Mouse (Mus musculus) limb, embryonic 12.5 days (tissue): ENCODE measurements at regions not wholly inside any gene's neighbourhood (a gene's known extent, or its start where the extent isn't known, plus 50 kb on each side); places are given as distances from the start of the nearest gene placed in this dataset.

ENCODE experiments used
- ATAC-seq: fragments of 200-750 bp; cut with Nextera tagmentation; 2 replicates; pipeline ENCODE4 v1.8.0; 2017; ENCODE audit warnings: low read depth, moderate TSS enrichment; ENCODE audit not compliant: insufficient number of reproducible peaks, insufficient read depth, low FRiP score, low TSS enrichment
- H3K27ac ChIP-seq: fragments of 300-500 bp; sonication (generic); 2 replicates; pipeline ENCODE4 v1.5.1; 2016; ENCODE audit warnings: mild to moderate bottlenecking, moderate library complexity
- H3K27me3 ChIP-seq: fragments of 300-500 bp; sonication (generic); 2 replicates; pipeline ENCODE4 v1.6.1; 2016; ENCODE audit warnings: mild to moderate bottlenecking, moderate library complexity
- H3K36me3 ChIP-seq: fragments of 300-500 bp; sonication (generic); 2 replicates; pipeline ENCODE4 v1.6.1; 2016; ENCODE audit warnings: mild to moderate bottlenecking, moderate library complexity
- H3K4me1 ChIP-seq: fragments of 300-500 bp; sonication (generic); replicated peaks from 2 replicates; pipeline ENCODE4 v1.6.1; 2016
- H3K4me2 ChIP-seq: fragments of 300-500 bp; sonication (generic); 2 replicates; pipeline ENCODE4 v1.6.1; 2016; ENCODE audit warnings: mild to moderate bottlenecking, moderate library complexity
- H3K4me3 ChIP-seq: fragments of 300-500 bp; sonication (generic); replicated peaks from 2 replicates; pipeline ENCODE4 v1.5.1; 2016; ENCODE audit warnings: mild to moderate bottlenecking
- H3K9ac ChIP-seq: fragments of 300-500 bp; sonication (generic); replicated peaks from 2 replicates; pipeline ENCODE4 v1.6.1; 2016; ENCODE audit warnings: mild to moderate bottlenecking, moderate library complexity
- H3K9me3 ChIP-seq: fragments of 300-500 bp; sonication (generic); 2 replicates; pipeline ENCODE4 v1.6.1; 2016; ENCODE audit warnings: mild to moderate bottlenecking, moderate library complexity
- WGBS: fragments of 180-500 bp; shearing (Covaris S2); methylation state at CpG from one replicate; pipeline ENCODE4 v1.1.7; 2016; 5-methylcytosine and 5-hydroxymethylcytosine counted together

GRCm38 (mm10) chr4:82000590-82001405 is 558.2 kb upstream of the Mpdz start:
- peak; percentile 56; the same call in 1 of the 2 replicates for ATAC-seq
- Histone ChIP-seq H3K36me3 (no peaks in the 10 kb centered on the region), H3K9me3 (no peaks in the 10 kb centered on the region), H3K27ac (peak overlapping the region; percentile 85), H3K4me2 (no peak overlapping the region), H3K4me1 (peaks cover 18% of the 10 kb centered on the region), H3K27me3 (no peaks in the 10 kb centered on the region), H3K9ac (no peak overlapping the region), H3K4me3 (no peak overlapping the region)
- WGBS: 69% methylated on average over 19 of the region's 19 CpGs

GRCm38 (mm10) chr4:81999654-82000314 is 557.2 kb upstream of the Mpdz start:
- ATAC-seq: no peak
- 27% methylated on average over 11 of the region's 11 CpGs for WGBS
- Histone ChIP-seq H3K4me2 (peak overlapping the region; percentile 13; the same call in 1 of the 2 replicates), H3K9me3 (no peaks in the 10 kb centered on the region), H3K4me1 (peaks cover 18% of the 10 kb centered on the region), H3K27me3 (no peaks in the 10 kb centered on the region), H3K9ac (no peak overlapping the region), H3K27ac (peak overlapping the region; percentile 85), H3K36me3 (no peaks in the 10 kb centered on the region), H3K4me3 (no peak overlapping the region)

GRCm38 (mm10) chr4:81999093-81999492 is 556.5 kb upstream of the Mpdz start:
- Histone ChIP-seq H3K9me3 (no peaks in the 10 kb centered on the region), H3K27me3 (no peaks in the 10 kb centered on the region), H3K4me3 (no peak overlapping the region), H3K4me1 (peaks cover 18% of the 10 kb centered on the region), H3K36me3 (no peaks in the 10 kb centered on the region), H3K9ac (no peak overlapping the region), H3K4me2 (no peak overlapping the region), H3K27ac (no peak overlapping the region)
- ATAC-seq: no peak
- WGBS: 85% methylated on average over 3 of the region's 3 CpGs

GRCm38 (mm10) chr4:81996445-81996844 is 553.8 kb upstream of the Mpdz start:
- Histone ChIP-seq H3K27ac (no peak overlapping the region), H3K27me3 (no peaks in the 10 kb centered on the region), H3K9ac (no peak overlapping the region), H3K9me3 (no peaks in the 10 kb centered on the region), H3K4me3 (no peak overlapping the region), H3K4me1 (peaks cover 18% of the 10 kb centered on the region), H3K4me2 (no peak overlapping the region), H3K36me3 (no peaks in the 10 kb centered on the region)
- ATAC-seq: no peak
- WGBS: 83% methylated on average over 3 of the region's 3 CpGs

- Histone ChIP-seq H3K36me3 (no peaks in the 10 kb centered on the region), H3K9ac (no peak overlapping the region), H3K4me1 (peaks cover 12% of the 10 kb centered on the region), H3K27me3 (no peaks in the 10 kb centered on the region), H3K4me2 (no peak overlapping the region), H3K9me3 (no peaks in the 10 kb centered on the region), H3K27ac (no peak overlapping the region), H3K4me3 (no peak overlapping the region)
- no peak for ATAC-seq
- 81% methylated on average over 3 of the region's 3 CpGs for WGBS
Measured at GRCm38 (mm10) chr4:81995243-81995642, 552.6 kb upstream of the Mpdz start.

GRCm38 (mm10) chr4:81988796-81989195 is 546.2 kb upstream of the Mpdz start:
- Histone ChIP-seq H3K9ac (no peak overlapping the region), H3K4me1 (no peaks in the 10 kb centered on the region), H3K4me2 (no peak overlapping the region), H3K4me3 (no peak overlapping the region), H3K27ac (no peak overlapping the region), H3K9me3 (no peaks in the 10 kb centered on the region), H3K27me3 (no peaks in the 10 kb centered on the region), H3K36me3 (no peaks in the 10 kb centered on the region)
- WGBS: 92% methylated on average over 2 of the region's 2 CpGs
- no peak for ATAC-seq

GRCm38 (mm10) chr4:81986616-81987015 is 544.0 kb upstream of the Mpdz start:
- Histone ChIP-seq H3K27ac (no peak overlapping the region), H3K36me3 (no peaks in the 10 kb centered on the region), H3K9me3 (no peaks in the 10 kb centered on the region), H3K4me2 (no peak overlapping the region), H3K9ac (no peak overlapping the region), H3K4me1 (no peaks in the 10 kb centered on the region), H3K4me3 (no peak overlapping the region), H3K27me3 (no peaks in the 10 kb centered on the region)
- no peak for ATAC-seq
- 41% methylated on average over 4 of the region's 4 CpGs for WGBS

GRCm38 (mm10) chr4:81981811-81982210 is 539.2 kb upstream of the Mpdz start:
- WGBS: 97% methylated on average over 1 of the region's 1 CpGs
- Histone ChIP-seq H3K9ac (no peak overlapping the region), H3K36me3 (no peaks in the 10 kb centered on the region), H3K27me3 (no peaks in the 10 kb centered on the region), H3K27ac (no peak overlapping the region), H3K9me3 (no peaks in the 10 kb centered on the region), H3K4me3 (no peak overlapping the region), H3K4me2 (no peak overlapping the region), H3K4me1 (no peaks in the 10 kb centered on the region)
- ATAC-seq: no peak

GRCm38 (mm10) chr4:81970472-81970871 is 527.9 kb upstream of the Mpdz start:
- WGBS: 84% methylated on average over 10 of the region's 10 CpGs
- Histone ChIP-seq H3K4me3 (no peak overlapping the region), H3K27ac (no peak overlapping the region), H3K36me3 (no peaks in the 10 kb centered on the region), H3K27me3 (no peaks in the 10 kb centered on the region), H3K4me2 (no peak overlapping the region), H3K9me3 (no peaks in the 10 kb centered on the region), H3K9ac (no peak overlapping the region), H3K4me1 (no peaks in the 10 kb centered on the region; the same call in 1 of the 2 replicates)
- no peak for ATAC-seq

- Histone ChIP-seq H3K27ac (no peak overlapping the region), H3K4me1 (no peaks in the 10 kb centered on the region; the same call in 1 of the 2 replicates), H3K9ac (no peak overlapping the region), H3K36me3 (no peaks in the 10 kb centered on the region), H3K4me3 (no peak overlapping the region), H3K4me2 (no peak overlapping the region), H3K9me3 (no peaks in the 10 kb centered on the region), H3K27me3 (no peaks in the 10 kb centered on the region)
- no peak for ATAC-seq
- WGBS: 48% methylated on average over 3 of the region's 3 CpGs
Measured at GRCm38 (mm10) chr4:81969621-81970115, 527.1 kb upstream of the Mpdz start.

- H3K4me1 ChIP-seq: peaks cover 1% of the 10 kb centered on the region; the same call in 1 of the 2 replicates
- no peak overlapping the region for H3K9ac ChIP-seq
- peak; percentile 59; the same call in 1 of the 2 replicates for ATAC-seq
- WGBS: 50% methylated on average over 1 of the region's 1 CpGs
- H3K9me3 ChIP-seq: no peaks in the 10 kb centered on the region
- no peak overlapping the region for H3K27ac ChIP-seq
- no peak overlapping the region for H3K4me2 ChIP-seq
- H3K27me3 ChIP-seq: no peaks in the 10 kb centered on the region
- no peak overlapping the region for H3K4me3 ChIP-seq
- H3K36me3 ChIP-seq: no peaks in the 10 kb centered on the region
Measured at GRCm38 (mm10) chr4:81966054-81966623, 523.5 kb upstream of the Mpdz start.
